Mouse (Mus musculus): Measurements from ENCODE around the gene Leprot. TPM values are rescaled to one million over a fixed set of nuclear protein-coding genes. Genes with fewer than 3 reads are reported as not detected.

Leprot gene
- total RNA-seq, 2 experiments from 2014 or later = 30.0 to 30.1 TPM

- intact Hi-C loops (cut with DNase I) = loop anchor here (1.0 to 5.0 kb wide), 3 partner anchors 185 to 1000 kb away; no protein-coding TSS in a partner anchor
- DNase-seq = no peak
Observed at GRCm38 (mm10) chr4:101656956-101657570, 9.5 kb downstream of the Leprot start.

GRCm38 (mm10) chr4:101664160-101664750 lies 16.7 kb downstream of the Leprot start:
- DNase-seq = peak; percentile 49 to 67
- intact Hi-C loops (cut with DNase I) = no loop called here

GRCm38 (mm10) chr4:101664766-101665165 lies 17.2 kb downstream of the Leprot start:
- intact Hi-C loops (cut with DNase I) = no loop called here

GRCm38 (mm10) chr4:101669161-101669560 lies 21.6 kb downstream of the Leprot start:
- DNase-seq = no peak

More at GRCm38 (mm10) chr4:101664766-101665165, 17.2 kb downstream of the Leprot start:
- DNase-seq = no peak

GRCm38 (mm10) chr4:101669811-101670210 lies 22.3 kb downstream of the Leprot start:
- intact Hi-C loops (cut with DNase I) = no loop called here
- DNase-seq = no peak

More at GRCm38 (mm10) chr4:101669161-101669560, 21.6 kb downstream of the Leprot start:
- intact Hi-C loops (cut with DNase I) = no loop called here

- intact Hi-C loops (cut with DNase I) = no loop called here
- DNase-seq = no peak
Observed at GRCm38 (mm10) chr4:101674790-101675189, 27.3 kb downstream of the Leprot start.

GRCm38 (mm10) chr4:101675726-101676125 lies 28.2 kb downstream of the Leprot start:
- intact Hi-C loops (cut with DNase I) = no loop called here
- peak in 1 of 2 experiments; percentile 27 for DNase-seq

- intact Hi-C loops (cut with DNase I) = no loop called here
- no peak for DNase-seq
Observed at GRCm38 (mm10) chr4:101682620-101683019, 35.1 kb downstream of the Leprot start.

GRCm38 (mm10) chr4:101683086-101683485 lies 35.6 kb downstream of the Leprot start:
- DNase-seq = no peak
- intact Hi-C loops (cut with DNase I) = no loop called here

GRCm38 (mm10) chr4:101684821-101685220 lies 37.3 kb downstream of the Leprot start:
- no peak for DNase-seq
- intact Hi-C loops (cut with DNase I) = no loop called here

- intact Hi-C loops (cut with DNase I) = no loop called here
- DNase-seq = no peak
Observed at GRCm38 (mm10) chr4:101686227-101686810, 38.8 kb downstream of the Leprot start.

GRCm38 (mm10) chr4:101689241-101689640 lies 41.7 kb downstream of the Leprot start:
- DNase-seq = no peak
- intact Hi-C loops (cut with DNase I) = no loop called here

- no peak for DNase-seq
- intact Hi-C loops (cut with DNase I) = no loop called here
Observed at GRCm38 (mm10) chr4:101689645-101690044, 42.1 kb downstream of the Leprot start.

GRCm38 (mm10) chr4:101692892-101693291 lies 45.4 kb downstream of the Leprot start:
- intact Hi-C loops (cut with DNase I) = no loop called here
- DNase-seq = no peak

GRCm38 (mm10) chr4:101694529-101694928 lies 47.0 kb downstream of the Leprot start:
- no peak for DNase-seq
- intact Hi-C loops (cut with DNase I) = no loop called here

- intact Hi-C loops (cut with DNase I) = no loop called here
Observed at GRCm38 (mm10) chr4:101697236-101697635, 49.7 kb downstream of the Leprot start.

GRCm38 (mm10) chr4:101699423-101699822 lies 51.9 kb downstream of the Leprot start:
- intact Hi-C loops (cut with DNase I) = no loop called here

More at GRCm38 (mm10) chr4:101697236-101697635, 49.7 kb downstream of the Leprot start:
- DNase-seq = no peak

GRCm38 (mm10) chr4:101700892-101701640 lies 53.5 kb downstream of the Leprot start:
- intact Hi-C loops (cut with DNase I) = no loop called here
- DNase-seq = no peak

More at GRCm38 (mm10) chr4:101699423-101699822, 51.9 kb downstream of the Leprot start:
- no peak for DNase-seq

- no peak for DNase-seq
Observed at GRCm38 (mm10) chr4:101705325-101705724, 57.8 kb downstream of the Leprot start.

GRCm38 (mm10) chr4:101707234-101707633 lies 59.7 kb downstream of the Leprot start:
- no peak for DNase-seq

More at GRCm38 (mm10) chr4:101705325-101705724, 57.8 kb downstream of the Leprot start:
- intact Hi-C loops (cut with DNase I) = no loop called here

GRCm38 (mm10) chr4:101707953-101708352 lies 60.4 kb downstream of the Leprot start:
- DNase-seq = no peak
- intact Hi-C loops (cut with DNase I) = no loop called here

More at GRCm38 (mm10) chr4:101707234-101707633, 59.7 kb downstream of the Leprot start:
- intact Hi-C loops (cut with DNase I) = no loop called here

Measured in heart, postnatal 36 days (tissue).